Mouse (Mus musculus) forebrain, embryonic 15.5 days (tissue): ENCODE measurements at regions not wholly inside any gene's neighbourhood (a gene's known extent, or its start where the extent isn't known, plus 50 kb on each side); places are given as distances from the start of the nearest gene placed in this dataset.

Source experiments
- ATAC-seq: fragments of 200-750 bp; cut with Nextera tagmentation; replicated peaks from 2 replicates; pipeline ENCODE4 v1.8.0; 2017; ENCODE audit warnings: mild to moderate bottlenecking, moderate TSS enrichment, moderate library complexity
- H3K27ac ChIP-seq: fragments of 300-500 bp; sonication (generic); replicated peaks from 2 replicates; pipeline ENCODE4 v1.5.1; 2015; ENCODE audit warnings: mild to moderate bottlenecking, inconsistent platforms
- H3K27me3 ChIP-seq: fragments of 300-500 bp; sonication (generic); 2 replicates; pipeline ENCODE4 v1.6.1; 2015; ENCODE audit warnings: inconsistent platforms
- H3K36me3 ChIP-seq: fragments of 300-500 bp; sonication (generic); 2 replicates; pipeline ENCODE4 v1.6.1; 2015; ENCODE audit warnings: mild to moderate bottlenecking, inconsistent platforms
- H3K4me1 ChIP-seq: fragments of 300-500 bp; sonication (generic); 2 replicates; pipeline ENCODE4 v1.6.1; 2015; ENCODE audit warnings: inconsistent platforms
- H3K4me2 ChIP-seq: fragments of 300-500 bp; sonication (generic); replicated peaks from 2 replicates; pipeline ENCODE4 v1.6.1; 2015; ENCODE audit warnings: mild to moderate bottlenecking, inconsistent platforms
- H3K4me3 ChIP-seq: fragments of 300-500 bp; sonication (generic); 2 replicates; pipeline ENCODE4 v1.5.1; 2015; ENCODE audit warnings: mild to moderate bottlenecking, inconsistent platforms
- H3K9ac ChIP-seq: fragments of 300-500 bp; sonication (generic); replicated peaks from 2 replicates; pipeline ENCODE4 v1.6.1; 2015; ENCODE audit warnings: mild to moderate bottlenecking, inconsistent platforms
- H3K9me3 ChIP-seq: fragments of 300-500 bp; sonication (generic); 2 replicates; pipeline ENCODE4 v1.6.1; 2016; ENCODE audit warnings: inconsistent platforms
- WGBS: fragments of 180-500 bp; shearing (Covaris S2); methylation state at CpG from one replicate; pipeline ENCODE4 v1.1.7; 2015; ENCODE audit warnings: mixed read lengths; 5-methylcytosine and 5-hydroxymethylcytosine counted together

GRCm38 (mm10) chr17:93665889-93666288 lies 467.1 kb downstream of the Adcyap1 start:
- 96% methylated on average over 1 of the region's 1 CpGs for WGBS
- H3K9ac ChIP-seq = no peak overlapping the region
- H3K4me3 ChIP-seq = no peak overlapping the region
- H3K27ac ChIP-seq = no peak overlapping the region
- H3K9me3 ChIP-seq = no peaks in the 10 kb centered on the region
- H3K36me3 ChIP-seq = no peaks in the 10 kb centered on the region
- H3K27me3 ChIP-seq = no peaks in the 10 kb centered on the region
- no peak for ATAC-seq
- no peak overlapping the region for H3K4me2 ChIP-seq
- H3K4me1 ChIP-seq = no peaks in the 10 kb centered on the region

GRCm38 (mm10) chr17:93676366-93676962 lies 477.6 kb downstream of the Adcyap1 start:
- Histone ChIP-seq H3K9ac (no peak overlapping the region), H3K4me1 (no peaks in the 10 kb centered on the region), H3K9me3 (no peaks in the 10 kb centered on the region), H3K4me3 (no peak overlapping the region), H3K27ac (no peak overlapping the region), H3K4me2 (no peak overlapping the region), H3K36me3 (no peaks in the 10 kb centered on the region), H3K27me3 (no peaks in the 10 kb centered on the region)
- WGBS = 32% methylated on average over 5 of the region's 5 CpGs
- ATAC-seq = no peak

GRCm38 (mm10) chr17:93700685-93701084 lies 501.9 kb downstream of the Adcyap1 start:
- Histone ChIP-seq H3K9ac (no peak overlapping the region), H3K4me2 (no peak overlapping the region), H3K4me3 (no peak overlapping the region), H3K36me3 (no peaks in the 10 kb centered on the region), H3K27ac (no peak overlapping the region), H3K9me3 (no peaks in the 10 kb centered on the region), H3K27me3 (no peaks in the 10 kb centered on the region), H3K4me1 (no peaks in the 10 kb centered on the region)
- ATAC-seq = no peak

GRCm38 (mm10) chr17:93717623-93718022 lies 518.8 kb downstream of the Adcyap1 start:
- ATAC-seq = peak; percentile 48; the same call in 1 of the 2 replicates
- Histone ChIP-seq H3K4me2 (no peak overlapping the region), H3K27ac (no peak overlapping the region), H3K9ac (no peak overlapping the region), H3K4me3 (no peak overlapping the region), H3K4me1 (no peaks in the 10 kb centered on the region), H3K27me3 (no peaks in the 10 kb centered on the region), H3K9me3 (no peaks in the 10 kb centered on the region), H3K36me3 (no peaks in the 10 kb centered on the region)
- 79% methylated on average over 2 of the region's 2 CpGs for WGBS

- H3K4me2 ChIP-seq = no peak overlapping the region
- H3K4me3 ChIP-seq = no peak overlapping the region
- no peak overlapping the region for H3K9ac ChIP-seq
- no peaks in the 10 kb centered on the region for H3K4me1 ChIP-seq
- no peak overlapping the region for H3K27ac ChIP-seq
- no peaks in the 10 kb centered on the region for H3K27me3 ChIP-seq
- no peaks in the 10 kb centered on the region for H3K9me3 ChIP-seq
- no peaks in the 10 kb centered on the region for H3K36me3 ChIP-seq
- ATAC-seq = no peak
Observed at GRCm38 (mm10) chr17:93741341-93741740, 542.5 kb downstream of the Adcyap1 start.

GRCm38 (mm10) chr17:93762349-93762748 lies 563.5 kb downstream of the Adcyap1 start:
- WGBS = 11% methylated on average over 1 of the region's 1 CpGs
- no peak overlapping the region for H3K27ac ChIP-seq
- H3K4me1 ChIP-seq = no peaks in the 10 kb centered on the region
- no peak overlapping the region for H3K4me3 ChIP-seq
- no peak overlapping the region for H3K4me2 ChIP-seq
- H3K36me3 ChIP-seq = no peaks in the 10 kb centered on the region
- H3K9ac ChIP-seq = no peak overlapping the region
- no peaks in the 10 kb centered on the region for H3K27me3 ChIP-seq
- no peaks in the 10 kb centered on the region for H3K9me3 ChIP-seq
- ATAC-seq = peak; percentile 78; the same call in 1 of the 2 replicates
